Mouse (Mus musculus): ENCODE data around the gene Plekhg3. TPM values are rescaled to one million over a fixed set of nuclear protein-coding genes. Genes with fewer than 3 reads are reported as not detected.

The Plekhg3 gene
- polyA plus RNA-seq, 1 experiment: 28.5 TPM

DNA sequence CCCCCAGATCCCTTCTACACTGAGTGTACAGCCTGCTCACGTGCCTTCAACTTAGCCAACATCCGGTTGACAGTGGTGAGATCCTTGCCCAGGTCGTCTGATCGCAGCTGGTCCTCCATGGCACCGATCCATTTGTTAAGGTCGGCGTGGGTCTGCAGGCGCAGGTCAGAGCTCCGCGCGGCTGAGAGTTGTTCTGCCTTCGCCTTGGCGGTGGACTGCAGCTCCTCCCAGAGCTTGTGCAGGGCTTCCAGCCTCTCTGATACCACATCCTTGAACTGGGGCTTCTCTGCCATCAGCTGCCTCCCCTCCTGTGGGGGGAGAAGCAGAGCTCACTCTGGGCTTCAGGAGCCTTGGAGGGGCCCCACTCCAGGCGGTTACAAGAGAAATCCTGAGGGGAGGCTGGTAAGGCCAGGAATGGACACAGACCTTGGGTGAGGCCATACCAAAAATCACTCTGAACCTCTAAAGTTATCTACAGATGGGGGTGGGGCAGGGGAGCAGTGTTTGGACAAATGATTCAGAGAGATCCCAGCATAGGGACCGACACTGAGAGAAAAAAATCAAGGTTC, 78.4 kb downstream of the Plekhg3 start:
- Histone ChIP-seq H3K9me3 (replicated peaks; ENCODE audit: control insufficient read depth, insufficient read depth, low read length, poor library complexity, severe bottlenecking) (no peaks in the 10 kb centered on the region), H3K27me3 (ENCODE audit: control insufficient read depth, insufficient read depth, low read length, poor library complexity, severe bottlenecking) (no peaks in the 10 kb centered on the region), H3K27ac (ENCODE audit: insufficient read depth, low read length) (no peak overlapping the region), H3K4me3 (ENCODE audit: low read depth, low read length) (peak overlapping the region; percentile 41), H3K36me3 (ENCODE audit: control insufficient read depth, insufficient read depth, low read length, poor library complexity, severe bottlenecking) (no peaks in the 10 kb centered on the region), H3K4me1 (ENCODE audit: control insufficient read depth, insufficient read depth, low read length) (no peaks in the 10 kb centered on the region), H3K9ac (ENCODE audit: low read depth, poor library complexity, severe bottlenecking) (no peak overlapping the region)
- TF ChIP-seq EP300 (IDR thresholded peaks at IDR 0.05; ENCODE audit: insufficient read depth, low read depth, low read length): no peak
- TF ChIP-seq POLR2A (IDR thresholded peaks at IDR 0.05; ENCODE audit: insufficient read depth, low read length): no peak
- TF ChIP-seq CTCF (IDR thresholded peaks at IDR 0.05; ENCODE audit: low read depth, low read length): no peak

DNA sequence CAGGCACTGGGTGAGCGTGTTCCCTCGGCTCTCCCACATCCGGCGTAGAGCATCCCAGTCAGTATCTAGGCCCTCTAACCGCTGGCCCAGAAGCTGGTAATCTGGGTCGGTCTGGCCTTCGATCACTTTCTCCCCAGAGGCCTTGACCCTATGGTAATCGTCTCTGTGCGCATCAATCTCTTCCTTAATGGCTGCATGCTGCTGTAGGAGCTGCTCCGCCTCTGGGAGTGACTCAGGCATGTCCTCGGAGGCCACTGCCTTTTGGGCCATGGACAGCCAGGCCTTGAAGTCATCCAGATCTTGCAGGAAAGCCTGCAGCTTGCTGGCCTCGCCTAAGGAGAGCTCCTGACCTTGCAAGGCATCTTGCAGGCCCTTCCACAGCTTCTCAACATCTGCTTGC, 81.9 kb downstream of the Plekhg3 start:
- Histone ChIP-seq H3K27me3 (ENCODE audit: control insufficient read depth, insufficient read depth, low read length, poor library complexity, severe bottlenecking) (no peaks in the 10 kb centered on the region), H3K9me3 (replicated peaks; ENCODE audit: control insufficient read depth, insufficient read depth, low read length, poor library complexity, severe bottlenecking) (no peaks in the 10 kb centered on the region), H3K36me3 (ENCODE audit: control insufficient read depth, insufficient read depth, low read length, poor library complexity, severe bottlenecking) (no peaks in the 10 kb centered on the region), H3K27ac (ENCODE audit: insufficient read depth, low read length) (no peak overlapping the region), H3K9ac (ENCODE audit: low read depth, poor library complexity, severe bottlenecking) (no peak overlapping the region), H3K4me1 (ENCODE audit: control insufficient read depth, insufficient read depth, low read length) (no peaks in the 10 kb centered on the region), H3K4me3 (ENCODE audit: low read depth, low read length) (no peak overlapping the region)
- TF ChIP-seq EP300 (IDR thresholded peaks at IDR 0.05; ENCODE audit: insufficient read depth, low read depth, low read length): no peak
- no peak for TF ChIP-seq POLR2A (IDR thresholded peaks at IDR 0.05; ENCODE audit: insufficient read depth, low read length)
- no peak for TF ChIP-seq CTCF (IDR thresholded peaks at IDR 0.05; ENCODE audit: low read depth, low read length)

DNA sequence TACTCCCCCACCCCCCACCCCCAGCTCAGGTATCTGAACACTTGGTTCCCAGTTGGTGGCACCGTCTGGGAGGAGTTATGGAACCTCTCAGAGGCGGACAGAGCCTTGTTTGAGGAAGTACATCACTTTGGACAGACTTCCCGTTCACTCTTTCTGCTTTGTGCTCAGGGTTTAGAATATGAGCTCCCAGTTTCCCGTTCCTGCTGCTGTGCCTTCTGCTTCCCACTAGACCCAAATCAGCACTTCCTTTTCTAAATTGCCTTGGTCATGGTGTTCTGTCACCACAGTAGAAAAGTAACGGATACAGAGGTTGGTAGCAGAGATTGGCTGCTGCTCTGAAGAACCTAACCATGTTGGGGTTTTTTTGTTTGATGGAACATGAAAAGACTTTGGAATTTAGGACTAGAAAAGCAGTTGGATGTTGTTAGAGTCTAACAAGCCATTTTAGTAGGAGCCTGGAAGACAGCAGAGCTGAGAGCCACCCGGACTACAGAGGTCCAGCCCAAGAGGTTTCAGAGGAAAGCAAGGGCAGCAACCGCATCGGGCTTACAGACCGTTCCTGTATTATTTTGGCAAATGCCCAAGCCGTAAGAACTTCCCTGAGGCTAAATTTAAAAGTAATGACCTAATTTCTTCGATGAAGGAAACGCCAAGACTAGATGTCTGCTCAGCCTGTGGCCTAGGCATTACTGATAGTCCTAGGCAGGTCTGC, 84.3 kb downstream of the Plekhg3 start:
- H3K4me1 ChIP-seq (ENCODE audit: control insufficient read depth, insufficient read depth, low read length): no peaks in the 10 kb centered on the region
- no peak overlapping the region for H3K27ac ChIP-seq (ENCODE audit: insufficient read depth, low read length)
- H3K27me3 ChIP-seq (ENCODE audit: control insufficient read depth, insufficient read depth, low read length, poor library complexity, severe bottlenecking): no peaks in the 10 kb centered on the region
- no peak overlapping the region for H3K9ac ChIP-seq (ENCODE audit: low read depth, poor library complexity, severe bottlenecking)
- TF ChIP-seq CTCF (IDR thresholded peaks at IDR 0.05; ENCODE audit: low read depth, low read length) (no peak), EP300 (IDR thresholded peaks at IDR 0.05; ENCODE audit: insufficient read depth, low read depth, low read length) (no peak)
- no peaks in the 10 kb centered on the region for H3K9me3 ChIP-seq (replicated peaks; ENCODE audit: control insufficient read depth, insufficient read depth, low read length, poor library complexity, severe bottlenecking)
- H3K4me3 ChIP-seq (ENCODE audit: low read depth, low read length): no peak overlapping the region
- H3K36me3 ChIP-seq (ENCODE audit: control insufficient read depth, insufficient read depth, low read length, poor library complexity, severe bottlenecking): no peaks in the 10 kb centered on the region

DNA sequence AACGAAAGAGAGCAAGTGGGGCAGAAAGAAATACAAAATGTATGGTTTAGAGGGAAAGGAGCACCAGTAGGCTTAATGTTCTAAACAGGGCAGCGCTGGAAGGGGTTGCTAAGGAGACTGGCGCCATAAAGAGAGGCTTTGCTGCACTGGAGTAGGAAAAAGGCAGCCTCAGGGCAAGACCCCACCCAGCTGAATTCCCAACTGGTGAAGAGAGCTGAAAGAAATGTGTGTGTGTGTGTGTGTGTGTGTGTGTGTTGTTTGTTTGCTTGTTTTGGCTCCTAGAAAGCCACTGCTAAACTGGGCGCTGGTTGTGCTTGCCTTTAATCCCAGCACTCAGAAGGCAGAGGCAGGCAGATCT, 84.9 kb downstream of the Plekhg3 start:
- Histone ChIP-seq H3K36me3 (ENCODE audit: control insufficient read depth, insufficient read depth, low read length, poor library complexity, severe bottlenecking) (no peaks in the 10 kb centered on the region), H3K27me3 (ENCODE audit: control insufficient read depth, insufficient read depth, low read length, poor library complexity, severe bottlenecking) (no peaks in the 10 kb centered on the region), H3K4me3 (ENCODE audit: low read depth, low read length) (no peak overlapping the region), H3K9ac (ENCODE audit: low read depth, poor library complexity, severe bottlenecking) (no peak overlapping the region), H3K4me1 (ENCODE audit: control insufficient read depth, insufficient read depth, low read length) (no peaks in the 10 kb centered on the region), H3K9me3 (replicated peaks; ENCODE audit: control insufficient read depth, insufficient read depth, low read length, poor library complexity, severe bottlenecking) (no peaks in the 10 kb centered on the region), H3K27ac (ENCODE audit: insufficient read depth, low read length) (no peak overlapping the region)
- TF ChIP-seq POLR2A (IDR thresholded peaks at IDR 0.05; ENCODE audit: insufficient read depth, low read length) (no peak), CTCF (IDR thresholded peaks at IDR 0.05; ENCODE audit: low read depth, low read length) (no peak), EP300 (IDR thresholded peaks at IDR 0.05; ENCODE audit: insufficient read depth, low read depth, low read length) (no peak)

DNA sequence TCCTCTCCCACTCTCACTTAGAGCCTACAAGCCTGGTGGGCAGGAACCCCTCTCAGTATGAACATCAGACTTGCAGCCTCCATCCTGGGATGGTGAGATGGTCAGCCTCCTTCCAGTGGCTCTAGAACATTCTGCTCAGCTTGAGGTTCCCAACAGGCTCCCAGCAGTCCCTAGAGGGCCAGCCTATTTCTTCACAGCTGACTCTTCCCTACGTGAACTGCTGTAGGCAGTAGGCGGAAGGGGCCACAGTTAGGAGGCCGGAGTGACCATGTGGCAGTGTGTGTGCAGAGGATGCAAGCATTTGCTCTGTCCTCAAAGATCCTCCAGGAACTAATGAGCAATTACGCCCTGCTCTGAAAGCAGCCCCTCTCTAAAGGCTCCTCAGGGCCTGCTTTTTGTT, 87.5 kb downstream of the Plekhg3 start:
- H3K36me3 ChIP-seq (ENCODE audit: control insufficient read depth, insufficient read depth, low read length, poor library complexity, severe bottlenecking): no peaks in the 10 kb centered on the region
- TF ChIP-seq POLR2A (IDR thresholded peaks at IDR 0.05; ENCODE audit: insufficient read depth, low read length) (no peak), CTCF (IDR thresholded peaks at IDR 0.05; ENCODE audit: low read depth, low read length) (no peak)
- no peaks in the 10 kb centered on the region for H3K27me3 ChIP-seq (ENCODE audit: control insufficient read depth, insufficient read depth, low read length, poor library complexity, severe bottlenecking)
- no peak overlapping the region for H3K9ac ChIP-seq (ENCODE audit: low read depth, poor library complexity, severe bottlenecking)
- no peak overlapping the region for H3K4me3 ChIP-seq (ENCODE audit: low read depth, low read length)
- no peaks in the 10 kb centered on the region for H3K4me1 ChIP-seq (ENCODE audit: control insufficient read depth, insufficient read depth, low read length)
- no peak overlapping the region for H3K27ac ChIP-seq (ENCODE audit: insufficient read depth, low read length)
- no peaks in the 10 kb centered on the region for H3K9me3 ChIP-seq (replicated peaks; ENCODE audit: control insufficient read depth, insufficient read depth, low read length, poor library complexity, severe bottlenecking)

DNA sequence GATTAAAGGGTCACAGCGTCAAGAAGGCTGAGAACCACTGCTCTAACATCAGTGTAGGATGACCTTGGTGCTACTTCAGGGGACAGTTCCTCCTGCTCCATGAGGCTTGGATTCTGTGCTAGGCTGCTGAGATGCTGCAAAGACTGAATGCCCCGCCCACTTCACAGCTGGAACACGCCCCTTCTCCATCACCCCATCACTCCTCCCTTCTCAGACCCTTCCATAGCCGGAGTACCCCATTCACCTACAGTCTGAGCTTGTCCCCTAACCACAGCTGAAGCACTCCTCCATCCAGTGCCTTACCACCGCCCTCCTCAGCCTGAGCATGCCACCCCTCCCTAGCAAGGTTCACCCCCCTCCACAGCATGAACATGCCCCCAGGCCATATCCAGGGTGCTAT, 89.2 kb downstream of the Plekhg3 start:
- H3K4me1 ChIP-seq (ENCODE audit: control insufficient read depth, insufficient read depth, low read length): no peaks in the 10 kb centered on the region
- H3K27ac ChIP-seq (ENCODE audit: insufficient read depth, low read length): no peak overlapping the region
- H3K9me3 ChIP-seq (replicated peaks; ENCODE audit: control insufficient read depth, insufficient read depth, low read length, poor library complexity, severe bottlenecking): no peaks in the 10 kb centered on the region
- H3K4me3 ChIP-seq (ENCODE audit: low read depth, low read length): no peak overlapping the region
- H3K36me3 ChIP-seq (ENCODE audit: control insufficient read depth, insufficient read depth, low read length, poor library complexity, severe bottlenecking): no peaks in the 10 kb centered on the region
- no peak overlapping the region for H3K9ac ChIP-seq (ENCODE audit: low read depth, poor library complexity, severe bottlenecking)
- TF ChIP-seq POLR2A (IDR thresholded peaks at IDR 0.05; ENCODE audit: insufficient read depth, low read length): no peak
- TF ChIP-seq EP300 (IDR thresholded peaks at IDR 0.05; ENCODE audit: insufficient read depth, low read depth, low read length): no peak
- TF ChIP-seq CTCF (IDR thresholded peaks at IDR 0.05; ENCODE audit: low read depth, low read length): no peak
- no peaks in the 10 kb centered on the region for H3K27me3 ChIP-seq (ENCODE audit: control insufficient read depth, insufficient read depth, low read length, poor library complexity, severe bottlenecking)
